ENCODE assay signal across 11 mouse cellular contexts in genomic region chr9:96914851-96915250, GRCm38 (mm10).
"Had no signal": no experiment of that assay in that cellular context is flagged by ENCODE, and none has a peak within 500 bp of the region (broad histone marks: within the 10 kb centered on the region; RNA-seq: fewer than 3 reads in every experiment).

No protein-coding gene starts in this region.

- H3K27ac ChIP-seq: hindbrain, postnatal 0 days; limb, embryonic 15.5 days; liver, embryonic 12.5 days; lung, embryonic 15.5 days; macrophage; midbrain, embryonic 12.5 days; neural tube, embryonic 13.5 days; stomach, postnatal 0 days had no signal

- DNase-seq: lung, postnatal 14 days; right cerebral cortex, adult 18-20 months; thymus, postnatal 4 days had no signal

- H3K4me3 ChIP-seq: limb, embryonic 15.5 days; liver, embryonic 12.5 days; lung, embryonic 15.5 days; midbrain, embryonic 12.5 days; neural tube, embryonic 13.5 days had no signal
